Mouse (Mus musculus): ENCODE measurements around the gene Calhm1.

- TF ChIP-seq CTCF (IDR thresholded peaks at IDR 0.05; ENCODE audit: low read depth, low read length) (no peak), POLR2A (IDR thresholded peaks at IDR 0.05; ENCODE audit: borderline replicate concordance, low read depth, low read length) (no peak)
Observed at GRCm38 (mm10) chr19:47144154-47144553, at the start of gene Calhm1.

Data from bone marrow macrophage, adult 2 months (primary cell).